Mouse (Mus musculus): ENCODE measurements around the gene Mdfic. TPM values are rescaled to one million over a fixed set of nuclear protein-coding genes. Genes with fewer than 3 reads are reported as not detected.
A peak's percentile ranks its signal among the peaks of the same experiment; 100 is the strongest.

Mdfic gene
- polyA plus RNA-seq, 1 experiment, result 17.6 TPM

DNA sequence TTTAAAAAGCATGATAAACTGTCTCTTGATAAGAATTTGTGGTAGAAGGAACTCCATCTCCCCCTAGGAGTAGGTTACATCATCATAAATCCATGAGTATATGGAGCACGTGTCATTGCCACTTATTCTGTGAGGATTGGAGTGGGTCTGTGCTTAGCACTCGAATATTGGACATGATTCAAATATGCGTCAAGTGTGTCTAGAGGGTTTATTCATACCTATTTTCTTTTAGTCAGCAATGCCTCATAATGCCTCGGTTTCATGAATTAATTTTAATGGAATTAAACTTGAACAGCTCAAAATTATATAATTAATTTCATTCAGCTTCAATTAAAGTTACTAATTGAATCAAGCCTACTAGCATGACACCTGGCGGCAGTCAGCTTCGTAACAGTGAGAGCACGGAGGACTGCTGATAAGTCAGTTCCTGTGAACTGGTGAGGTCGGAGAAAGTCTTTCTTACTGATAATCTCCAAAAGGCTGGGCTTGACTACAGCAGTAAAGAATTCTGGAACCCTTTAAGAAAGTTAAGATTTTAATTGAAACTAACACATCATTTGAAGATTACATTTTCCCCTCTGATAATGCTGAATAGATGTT is 17.0 kb downstream of the Mdfic start:
- H3K36me3 ChIP-seq (ENCODE audit: control insufficient read depth, insufficient read depth), result peaks cover 42% of the 10 kb centered on the region
- H3K27me3 ChIP-seq (ENCODE audit: control insufficient read depth, insufficient read depth, insufficient read length), result no peaks in the 10 kb centered on the region
- H3K4me3 ChIP-seq (ENCODE audit: insufficient read depth, poor library complexity, severe bottlenecking), result no peak overlapping the region
- H3K79me2 ChIP-seq (ENCODE audit: control insufficient read depth, insufficient read depth), result peaks cover 83% of the 10 kb centered on the region
- no peak overlapping the region for H3ac ChIP-seq (ENCODE audit: control insufficient read depth, insufficient read length, low read depth)
- peaks cover 27% of the 10 kb centered on the region for H3K79me3 ChIP-seq (ENCODE audit: low read depth)
- TF ChIP-seq USF1 (IDR thresholded peaks at IDR 0.05; ENCODE audit: low read depth) (peak; percentile 7), MAX (IDR thresholded peaks at IDR 0.05) (no peak)

DNA sequence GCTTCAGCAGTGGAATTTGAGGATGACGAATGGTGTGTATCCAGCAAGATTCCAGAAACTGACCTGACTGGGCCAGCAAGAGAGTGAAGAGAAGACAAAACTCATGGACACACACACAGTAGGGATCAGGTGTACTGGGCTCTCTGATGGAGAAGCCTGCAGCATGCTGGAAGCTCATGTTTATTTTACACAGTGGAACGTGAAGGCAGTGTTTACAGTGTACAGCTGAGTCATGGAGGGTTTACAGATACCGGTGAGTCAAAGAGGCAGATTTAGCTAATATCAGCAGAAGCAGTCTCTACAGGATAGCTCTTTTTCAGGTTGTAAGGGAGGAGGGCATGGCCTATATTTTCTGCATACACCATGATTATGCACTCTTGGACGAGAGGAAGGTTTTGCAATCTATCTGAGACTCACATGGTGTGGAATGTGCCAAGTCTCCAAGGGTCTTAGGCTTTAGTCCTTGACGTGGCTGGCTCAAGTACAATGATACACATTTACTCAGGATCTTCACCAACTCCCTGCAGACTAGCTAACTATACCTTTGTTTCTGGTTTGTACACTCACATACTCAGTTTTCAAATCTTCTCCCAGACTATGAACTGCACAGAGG is 18.0 kb downstream of the Mdfic start:
- peaks cover 74% of the 10 kb centered on the region for H3K79me2 ChIP-seq (ENCODE audit: control insufficient read depth, insufficient read depth)
- H3K36me3 ChIP-seq (ENCODE audit: control insufficient read depth, insufficient read depth), result peaks cover 40% of the 10 kb centered on the region
- TF ChIP-seq CEBPB (IDR thresholded peaks at IDR 0.05; ENCODE audit: low read depth) (no peak), MAX (IDR thresholded peaks at IDR 0.05) (no peak), MYOG (IDR thresholded peaks at IDR 0.05; ENCODE audit: control insufficient read depth, extremely low read depth, insufficient read length) (no peak), FOSL1 (IDR thresholded peaks at IDR 0.05; ENCODE audit: insufficient read depth, low read length, poor library complexity, severe bottlenecking) (no peak), CTCF (IDR thresholded peaks at IDR 0.05; ENCODE audit: control insufficient read depth, insufficient read depth, insufficient read length) (no peak), USF1 (IDR thresholded peaks at IDR 0.05; ENCODE audit: low read depth) (no peak), MYOD1 (IDR thresholded peaks at IDR 0.05; ENCODE audit: control insufficient read depth, insufficient read length, low read depth) (no peak)
- no peak overlapping the region for H3K4me3 ChIP-seq (ENCODE audit: insufficient read depth, poor library complexity, severe bottlenecking)
- H3K79me3 ChIP-seq (ENCODE audit: low read depth), result peaks cover 21% of the 10 kb centered on the region
- H3ac ChIP-seq (ENCODE audit: control insufficient read depth, insufficient read length, low read depth), result no peak overlapping the region
- no peaks in the 10 kb centered on the region for H3K27me3 ChIP-seq (ENCODE audit: control insufficient read depth, insufficient read depth, insufficient read length)

DNA sequence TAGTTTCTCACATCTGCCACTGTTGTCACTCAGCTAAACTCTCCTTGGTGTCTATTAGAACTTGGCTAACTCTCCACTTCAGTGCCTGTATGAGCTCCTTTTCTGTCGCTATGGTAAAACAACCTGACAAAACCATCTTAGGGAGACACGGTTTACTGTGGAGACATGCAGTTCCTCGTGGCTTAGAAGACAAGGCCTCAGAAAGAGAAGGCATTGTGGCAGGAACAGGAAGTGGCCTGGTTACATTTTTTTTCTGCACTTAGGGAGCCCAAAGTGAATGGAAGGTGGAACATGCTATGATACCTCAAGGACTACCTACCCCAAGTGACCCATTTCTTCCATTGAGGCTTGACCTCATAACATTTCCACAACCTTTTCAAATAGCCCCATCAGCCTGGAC is 18.7 kb downstream of the Mdfic start:
- H3K79me2 ChIP-seq (ENCODE audit: control insufficient read depth, insufficient read depth), result peaks cover 69% of the 10 kb centered on the region
- peaks cover 42% of the 10 kb centered on the region for H3K36me3 ChIP-seq (ENCODE audit: control insufficient read depth, insufficient read depth)
- H3K27me3 ChIP-seq (ENCODE audit: control insufficient read depth, insufficient read depth, insufficient read length), result no peaks in the 10 kb centered on the region
- no peak overlapping the region for H3K4me3 ChIP-seq (ENCODE audit: insufficient read depth, poor library complexity, severe bottlenecking)
- no peak overlapping the region for H3ac ChIP-seq (ENCODE audit: control insufficient read depth, insufficient read length, low read depth)
- peaks cover 17% of the 10 kb centered on the region for H3K79me3 ChIP-seq (ENCODE audit: low read depth)
- TF ChIP-seq CEBPB (IDR thresholded peaks at IDR 0.05; ENCODE audit: low read depth) (no peak), MAX (IDR thresholded peaks at IDR 0.05) (no peak), MYOD1 (IDR thresholded peaks at IDR 0.05; ENCODE audit: control insufficient read depth, insufficient read length, low read depth) (no peak), CTCF (IDR thresholded peaks at IDR 0.05; ENCODE audit: control insufficient read depth, insufficient read depth, insufficient read length) (no peak), MYOG (IDR thresholded peaks at IDR 0.05; ENCODE audit: control insufficient read depth, extremely low read depth, insufficient read length) (no peak), FOSL1 (IDR thresholded peaks at IDR 0.05; ENCODE audit: insufficient read depth, low read length, poor library complexity, severe bottlenecking) (no peak)

DNA sequence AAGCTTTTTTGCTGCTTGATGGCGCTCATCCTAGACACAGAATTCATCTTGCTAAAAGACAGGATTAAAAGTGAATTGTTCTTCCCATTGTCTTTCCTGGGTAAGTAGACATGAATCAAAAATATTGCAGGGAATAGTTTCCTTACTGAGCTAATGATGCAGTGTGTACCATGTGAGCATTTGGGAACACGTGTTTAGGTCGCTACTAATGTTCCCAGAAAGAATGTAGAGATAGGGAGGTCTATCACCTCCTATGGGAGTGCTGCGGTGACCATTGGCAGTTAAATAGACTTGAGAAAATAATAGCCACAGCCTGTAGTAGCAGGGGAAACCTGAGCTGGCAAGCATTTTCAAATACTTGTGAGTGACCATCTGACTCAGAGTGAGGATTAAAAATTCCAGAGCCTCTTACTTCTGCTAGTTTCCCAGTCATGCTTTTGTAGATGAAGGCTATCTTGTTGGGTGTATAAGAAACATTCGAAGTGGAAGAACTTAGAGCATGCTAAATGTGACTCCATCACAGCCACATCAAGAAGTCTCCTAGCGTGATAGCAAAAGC is 22.2 kb downstream of the Mdfic start:
- Histone ChIP-seq H3ac (ENCODE audit: control insufficient read depth, insufficient read length, low read depth) (peak overlapping the region; percentile 18), H3K36me3 (ENCODE audit: control insufficient read depth, insufficient read depth) (peaks cover 76% of the 10 kb centered on the region), H3K27me3 (ENCODE audit: control insufficient read depth, insufficient read depth, insufficient read length) (no peaks in the 10 kb centered on the region), H3K79me2 (ENCODE audit: control insufficient read depth, insufficient read depth) (peaks cover 67% of the 10 kb centered on the region), H3K79me3 (ENCODE audit: low read depth) (peaks cover 28% of the 10 kb centered on the region), H3K4me3 (ENCODE audit: insufficient read depth, poor library complexity, severe bottlenecking) (no peak overlapping the region)
- TF ChIP-seq MAX (IDR thresholded peaks at IDR 0.05) (peak; percentile 90), MYOD1 (IDR thresholded peaks at IDR 0.05; ENCODE audit: control insufficient read depth, insufficient read length, low read depth) (peak; percentile 20), FOSL1 (IDR thresholded peaks at IDR 0.05; ENCODE audit: insufficient read depth, low read length, poor library complexity, severe bottlenecking) (peak; percentile 51), CEBPB (IDR thresholded peaks at IDR 0.05; ENCODE audit: low read depth) (no peak), USF1 (IDR thresholded peaks at IDR 0.05; ENCODE audit: low read depth) (peak; percentile 92), MYOG (IDR thresholded peaks at IDR 0.05; ENCODE audit: control insufficient read depth, extremely low read depth, insufficient read length) (no peak), CTCF (IDR thresholded peaks at IDR 0.05; ENCODE audit: control insufficient read depth, insufficient read depth, insufficient read length) (no peak)

- TF ChIP-seq FOSL1 (IDR thresholded peaks at IDR 0.05; ENCODE audit: insufficient read depth, low read length, poor library complexity, severe bottlenecking), result peak; percentile 58
- no peak for TF ChIP-seq CTCF (IDR thresholded peaks at IDR 0.05; ENCODE audit: control insufficient read depth, insufficient read depth, insufficient read length)
- no peak for TF ChIP-seq MYOG (IDR thresholded peaks at IDR 0.05; ENCODE audit: control insufficient read depth, extremely low read depth, insufficient read length)
- no peak for TF ChIP-seq CEBPB (IDR thresholded peaks at IDR 0.05; ENCODE audit: low read depth)
- TF ChIP-seq USF1 (IDR thresholded peaks at IDR 0.05; ENCODE audit: low read depth), result no peak
- TF ChIP-seq MAX (IDR thresholded peaks at IDR 0.05), result no peak
- TF ChIP-seq MYOD1 (IDR thresholded peaks at IDR 0.05; ENCODE audit: control insufficient read depth, insufficient read length, low read depth), result no peak
- Histone ChIP-seq H3K36me3 (ENCODE audit: control insufficient read depth, insufficient read depth) (peaks cover 78% of the 10 kb centered on the region), H3K27me3 (ENCODE audit: control insufficient read depth, insufficient read depth, insufficient read length) (no peaks in the 10 kb centered on the region), H3K79me3 (ENCODE audit: low read depth) (peaks cover 31% of the 10 kb centered on the region), H3K79me2 (ENCODE audit: control insufficient read depth, insufficient read depth) (peaks cover 67% of the 10 kb centered on the region), H3ac (ENCODE audit: control insufficient read depth, insufficient read length, low read depth) (no peak overlapping the region), H3K4me3 (ENCODE audit: insufficient read depth, poor library complexity, severe bottlenecking) (no peak overlapping the region)
Observed at GRCm38 (mm10) chr6:15743291-15743792, 22.9 kb downstream of the Mdfic start.
